Comparison of ENCODE assay signal across 20 mouse cellular contexts in genomic region chr5:67819451-67819850, GRCm38 (mm10). TPM values are rescaled to one million over a fixed set of nuclear protein-coding genes. Genes with fewer than 3 reads are reported as not detected.
DNase-seq lines count a peak whose midpoint lies in the region; ATAC-seq and TF ChIP-seq lines count a peak whose summit lies in the region.
"Had no signal": no experiment of that assay in that cellular context is flagged by ENCODE, and none has a peak within 500 bp of the region (broad histone marks: within the 10 kb centered on the region; RNA-seq: fewer than 3 reads in every experiment).

No protein-coding gene starts in this region.

- no peak overlapping the region for H3K4me2 ChIP-seq in liver, embryonic 13.5 days
- no peak overlapping the region for H3K4me2 ChIP-seq in liver, postnatal 0 days (ENCODE audit: low read depth, low read length)
- no peak overlapping the region for H3K4me2 ChIP-seq in stomach, postnatal 0 days (replicated peaks; ENCODE audit: low read depth)
- H3K4me2 ChIP-seq: embryonic facial prominence, embryonic 15.5 days; heart, embryonic 15.5 days; hindbrain, embryonic 13.5 days; neural tube, embryonic 15.5 days had no signal

- no peaks in the 10 kb centered on the region for H3K36me3 ChIP-seq in liver, embryonic 13.5 days
- no peaks in the 10 kb centered on the region for H3K36me3 ChIP-seq in liver, postnatal 0 days (replicated peaks; ENCODE audit: insufficient read depth, low read length)
- H3K36me3 ChIP-seq in stomach, postnatal 0 days (ENCODE audit: control insufficient read depth, insufficient read depth, low read length), result no peaks in the 10 kb centered on the region
- H3K36me3 ChIP-seq: embryonic facial prominence, embryonic 15.5 days; heart, embryonic 15.5 days; hindbrain, embryonic 13.5 days; neural tube, embryonic 15.5 days had no signal

- WGBS in liver, embryonic 13.5 days (ENCODE audit: insufficient replicate concordance), result 75% methylated on average over 5 of the region's 5 CpGs
- 82% methylated on average over 5 of the region's 5 CpGs for WGBS in liver, postnatal 0 days (ENCODE audit: insufficient replicate concordance)
- WGBS in stomach, postnatal 0 days, result 73% methylated on average over 5 of the region's 5 CpGs

- no peak for TF ChIP-seq EP300 in liver, postnatal 0 days (IDR thresholded peaks at IDR 0.05; ENCODE audit: low read depth)
- TF ChIP-seq EP300 in stomach, postnatal 0 days (optimal IDR thresholded peaks at IDR 0.05), result no peak

- peak; percentile 74 for ATAC-seq in cerebellum, adult (ENCODE audit: insufficient number of reproducible peaks, low FRiP score, low TSS enrichment)
- no peak for ATAC-seq in liver, embryonic 13.5 days (ENCODE audit: low read depth)
- ATAC-seq in liver, postnatal 0 days, result no peak
- no peak for ATAC-seq in stomach, postnatal 0 days (ENCODE audit: low FRiP score, low TSS enrichment)
- no peak for ATAC-seq in erythroblast, adult 5-6 weeks (replicated peaks; ENCODE audit: low FRiP score, poor library complexity, severe bottlenecking)
- ATAC-seq: forebrain, embryonic 16.5 days had no signal

- DNase-seq in cerebellum, postnatal 4 days (ENCODE audit: low spot score in 2 of 2), result no peak
- no peak for DNase-seq in liver, embryonic 13.5 days
- no peak for DNase-seq in liver, postnatal 0 days
- DNase-seq in cerebellum, adult 9-10 months, result peak; percentile 71
- DNase-seq in stomach, postnatal 0 days (ENCODE audit: low spot score), result peak; percentile 4
- DNase-seq in embryo, embryonic 10.5 days (ENCODE audit: low spot score), result no peak
- DNase-seq: adrenal gland, postnatal 14 days; gastrocnemius, adult 2 months; heart, postnatal 36 days; kidney, adult 2 months; kidney, postnatal 14 days had no signal

- no peak overlapping the region for H3K9ac ChIP-seq in liver, embryonic 13.5 days
- no peak overlapping the region for H3K9ac ChIP-seq in liver, postnatal 0 days (replicated peaks)
- no peak overlapping the region for H3K9ac ChIP-seq in stomach, postnatal 0 days (ENCODE audit: low read length)
- H3K9ac ChIP-seq: embryonic facial prominence, embryonic 15.5 days; heart, embryonic 15.5 days; hindbrain, embryonic 13.5 days; liver, embryonic 14.5 days; neural tube, embryonic 15.5 days had no signal

- no peak overlapping the region for H3K4me3 ChIP-seq in liver, embryonic 13.5 days (replicated peaks)
- no peak overlapping the region for H3K4me3 ChIP-seq in liver, postnatal 0 days (ENCODE audit: low read depth, low read length)
- H3K4me3 ChIP-seq in stomach, postnatal 0 days (ENCODE audit: low read depth, low read length), result no peak overlapping the region
- H3K4me3 ChIP-seq: embryonic facial prominence, embryonic 15.5 days; gastrocnemius, adult 2 months; heart, embryonic 15.5 days; hindbrain, embryonic 13.5 days; neural tube, embryonic 15.5 days had no signal

- H3K27ac ChIP-seq in liver, embryonic 13.5 days, result peak overlapping the region; percentile 30; the same call in 1 of the 2 replicates
- no peak overlapping the region for H3K27ac ChIP-seq in liver, postnatal 0 days (ENCODE audit: low read depth)
- H3K27ac ChIP-seq in stomach, postnatal 0 days (replicated peaks), result no peak overlapping the region
- H3K27ac ChIP-seq: embryonic facial prominence, embryonic 15.5 days; gastrocnemius, adult 2 months; heart, embryonic 15.5 days; hindbrain, embryonic 13.5 days; liver, embryonic 14.5 days; macrophage; neural tube, embryonic 15.5 days had no signal

- H3K4me1 ChIP-seq in liver, embryonic 13.5 days (replicated peaks), result peaks cover 80% of the 10 kb centered on the region
- H3K4me1 ChIP-seq in liver, postnatal 0 days (ENCODE audit: insufficient read depth), result peaks cover 28% of the 10 kb centered on the region
- H3K4me1 ChIP-seq in stomach, postnatal 0 days (replicated peaks; ENCODE audit: control insufficient read depth, insufficient read depth), result no peaks in the 10 kb centered on the region
- H3K4me1 ChIP-seq: embryonic facial prominence, embryonic 15.5 days had no signal

- no peak for TF ChIP-seq CTCF in liver, postnatal 0 days (IDR thresholded peaks at IDR 0.05; ENCODE audit: low read depth)
- no peak for TF ChIP-seq CTCF in stomach, postnatal 0 days (IDR thresholded peaks at IDR 0.05; ENCODE audit: low read depth)

- no peaks in the 10 kb centered on the region for H3K9me3 ChIP-seq in liver, embryonic 13.5 days (replicated peaks)
- no peaks in the 10 kb centered on the region for H3K9me3 ChIP-seq in liver, postnatal 0 days (ENCODE audit: low read length)
- no peaks in the 10 kb centered on the region for H3K9me3 ChIP-seq in stomach, postnatal 0 days (ENCODE audit: control insufficient read depth, low read length)
- H3K9me3 ChIP-seq: embryonic facial prominence, embryonic 15.5 days; heart, embryonic 15.5 days; hindbrain, embryonic 13.5 days; neural tube, embryonic 15.5 days had no signal

- H3K27me3 ChIP-seq in liver, embryonic 13.5 days, result no peaks in the 10 kb centered on the region
- H3K27me3 ChIP-seq in liver, postnatal 0 days (ENCODE audit: insufficient read depth, low read length), result no peaks in the 10 kb centered on the region
- no peaks in the 10 kb centered on the region for H3K27me3 ChIP-seq in stomach, postnatal 0 days (ENCODE audit: control insufficient read depth, insufficient read depth, low read length)
- H3K27me3 ChIP-seq: embryonic facial prominence, embryonic 15.5 days; heart, embryonic 15.5 days; hindbrain, embryonic 13.5 days; neural tube, embryonic 15.5 days had no signal

RNA-seq across cellular contexts. Expression of gene Atp8a1, which starts 27.8 kb away (rescaled TPM):
- polyA plus RNA-seq in liver, embryonic 13.5 days (2015; fragmentation: Nextera tagmentation; extraction: Ambion mirVana), result 45.2 and 47.2 TPM in 2 replicates
- 17.1 and 18.5 TPM in 2 replicates for polyA plus RNA-seq in liver, postnatal 0 days (2015; fragmentation: Nextera tagmentation; extraction: Ambion mirVana)
- polyA plus RNA-seq in stomach, postnatal 0 days (2015; fragmentation: Nextera tagmentation; extraction: Ambion mirVana), result 3.3 and 4.2 TPM in 2 replicates
- total RNA-seq in erythroblast, adult 5-6 weeks (2015; ENCODE audit: low replicate concordance), result 230 and 244 TPM in 2 replicates
- 267 and 308 TPM in 2 replicates for total RNA-seq in erythroblast, adult 5-6 weeks (2017; ENCODE audit: low replicate concordance)

Comparison
In these comparisons a context has a peak if more than half of its experiments do, and no peak if none do; other contexts are left out.
1. DNase-seq: peak in cerebellum, adult 9-10 months (single experiment) and stomach, postnatal 0 days (single experiment); none in cerebellum, postnatal 4 days (0 of 2), liver, embryonic 13.5 days (single experiment), liver, postnatal 0 days (single experiment) and embryo, embryonic 10.5 days (single experiment).